Mouse (Mus musculus) mesoderm, embryonic 11.5 days (tissue): ENCODE measurements around the gene Galnt9.

Source experiments
- DNase-seq: peaks from one replicate; pipeline ENCODE4 v3.0.0-alpha.2; 2012; ENCODE audit warnings: low read depth, low spot score

The Galnt9 gene

GRCm38 (mm10) chr5:110543951-110544690 is at the start of gene Galnt9:
TSS of gene Galnt9 (plus strand) at chr5:110544355.
- DNase-seq, result peak; percentile 74

- no peak for DNase-seq
Observed at GRCm38 (mm10) chr5:110494396-110494795, 49.8 kb upstream of the Galnt9 start.

DNA sequence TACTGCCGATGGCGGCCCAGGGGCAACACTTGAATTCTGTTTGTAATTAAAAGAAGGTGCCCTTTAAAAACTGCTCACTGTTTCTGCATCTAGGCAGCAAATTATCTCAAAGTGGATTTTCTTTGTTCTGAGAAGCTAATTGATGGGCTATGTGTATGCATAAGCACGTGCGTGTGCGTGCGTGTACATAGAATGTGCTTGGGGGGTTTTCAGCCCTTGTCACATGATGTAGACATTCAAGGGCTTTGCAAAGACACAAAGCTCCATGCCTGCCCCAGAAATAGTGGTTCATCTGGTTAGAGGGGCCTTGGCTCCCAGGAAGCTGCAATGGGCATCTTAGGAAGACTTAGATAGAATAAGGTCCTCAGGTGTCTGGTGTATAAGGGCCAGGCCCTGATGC is 49.1 kb upstream of the Galnt9 start:
- no peak for DNase-seq

DNA sequence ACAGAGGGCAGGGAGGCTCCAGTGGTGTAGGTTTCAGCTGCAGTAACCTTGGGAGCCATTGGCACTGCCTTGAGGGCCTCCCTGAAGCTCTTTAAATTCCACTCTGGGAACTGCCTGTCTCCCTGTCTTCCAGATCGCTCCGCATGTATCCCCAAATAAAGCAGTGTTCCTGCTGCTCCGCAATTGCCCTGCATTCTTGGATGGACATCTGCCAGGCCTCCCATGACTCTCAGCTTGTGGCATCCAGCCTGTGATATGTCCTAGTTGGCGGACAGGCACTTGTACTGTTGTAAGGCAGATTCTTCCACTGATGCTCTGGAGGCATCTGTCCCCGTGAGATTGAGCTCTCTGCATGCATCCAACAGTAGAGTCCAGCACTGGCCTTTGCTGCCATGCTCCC is 46.6 kb upstream of the Galnt9 start:
- no peak for DNase-seq

DNA sequence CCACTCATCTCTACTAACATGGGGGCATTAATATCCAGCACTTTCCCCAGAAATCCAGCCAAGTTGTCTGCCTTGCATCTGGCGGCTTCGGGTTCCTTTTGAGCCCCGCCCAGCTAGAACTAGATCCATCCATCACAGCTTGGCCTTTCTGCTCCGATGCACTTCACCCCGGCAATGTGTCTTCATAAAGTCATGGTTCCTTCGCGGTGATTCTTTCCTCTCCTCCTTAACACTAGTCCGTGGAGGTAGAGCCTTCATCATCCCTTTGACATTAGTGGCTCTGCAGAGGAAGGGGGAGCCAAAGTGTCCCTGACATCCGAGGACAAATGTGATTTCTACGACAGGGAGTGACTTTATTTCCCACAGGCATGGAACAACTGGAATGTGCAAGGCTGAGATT is 46.1 kb upstream of the Galnt9 start:
- peak; percentile 65 for DNase-seq

GRCm38 (mm10) chr5:110500233-110500632 is 43.9 kb upstream of the Galnt9 start:
- no peak for DNase-seq

GRCm38 (mm10) chr5:110503361-110503760 is 40.8 kb upstream of the Galnt9 start:
- no peak for DNase-seq

DNA sequence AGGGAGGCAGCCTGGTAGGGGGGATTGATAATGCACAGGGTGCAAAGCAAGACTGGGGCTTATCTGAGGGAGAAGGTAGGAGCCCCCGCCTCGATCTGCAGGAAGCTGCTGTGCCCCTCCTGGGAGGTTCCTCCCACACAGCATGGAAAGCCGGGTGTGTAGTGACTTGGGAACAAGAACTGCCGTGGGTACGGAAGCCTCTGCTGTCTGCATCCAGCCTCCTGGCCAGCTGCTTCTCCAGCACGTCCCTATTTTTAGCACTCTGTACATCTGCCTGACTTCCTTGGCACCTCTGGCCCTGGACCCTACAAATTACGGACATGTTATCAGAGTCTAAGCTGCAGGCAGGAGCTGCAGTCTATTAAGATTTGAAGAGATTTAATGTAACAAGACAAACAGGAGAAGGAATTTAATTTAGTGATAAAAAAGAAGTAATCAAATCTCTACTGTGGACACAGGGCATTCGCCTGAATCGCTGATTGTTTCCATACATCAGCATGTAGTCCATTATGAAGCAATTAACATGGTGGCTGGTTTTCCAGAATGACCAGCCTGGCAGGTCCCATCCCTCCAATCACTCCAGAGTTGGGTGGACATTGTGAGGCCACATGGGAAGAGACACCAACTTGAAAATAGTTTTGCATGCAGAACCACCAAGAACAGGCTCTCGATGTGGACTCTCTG is 38.4 kb upstream of the Galnt9 start:
- DNase-seq, result no peak

DNA sequence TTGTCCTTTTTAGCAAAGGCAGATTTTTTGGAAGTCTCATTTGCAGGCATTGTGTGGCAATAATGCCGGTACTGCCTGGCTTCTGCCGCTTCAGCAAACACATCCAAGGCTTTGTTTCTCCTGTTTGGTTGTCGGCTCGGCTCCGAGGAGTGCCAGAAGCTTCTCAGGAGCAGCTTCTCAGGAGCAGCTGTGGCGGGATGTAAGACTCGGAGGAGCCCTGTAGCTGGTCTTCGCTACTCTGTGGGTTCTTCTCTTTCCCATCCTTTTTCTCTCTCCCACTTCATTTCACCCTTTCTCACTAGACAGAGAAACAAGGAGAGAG is 37.9 kb upstream of the Galnt9 start:
- DNase-seq, result no peak

DNA sequence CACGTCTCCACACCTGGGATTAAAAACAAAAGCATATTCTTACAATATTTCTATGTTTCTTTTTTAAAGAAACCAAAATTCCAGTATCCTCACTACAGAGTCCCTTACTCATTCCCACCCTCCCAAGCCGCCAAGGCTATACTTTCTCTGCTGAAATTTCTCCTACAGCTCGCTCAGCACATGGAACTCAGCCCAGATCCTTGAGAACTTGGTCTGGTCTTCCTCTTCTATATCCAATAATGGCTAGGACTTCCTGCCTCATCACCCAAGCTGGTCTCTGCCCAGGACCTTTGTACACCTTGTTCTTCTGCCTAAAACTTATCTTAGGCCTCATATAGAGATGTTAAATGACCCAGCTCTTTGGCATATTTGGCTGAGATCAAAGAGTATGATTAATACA is 37.3 kb upstream of the Galnt9 start:
- no peak for DNase-seq

GRCm38 (mm10) chr5:110507943-110508342 is 36.2 kb upstream of the Galnt9 start:
- DNase-seq, result no peak

- no peak for DNase-seq
Observed at GRCm38 (mm10) chr5:110510357-110510756, 33.8 kb upstream of the Galnt9 start.

- no peak for DNase-seq
Observed at GRCm38 (mm10) chr5:110513791-110514190, 30.4 kb upstream of the Galnt9 start.

GRCm38 (mm10) chr5:110514694-110515093 is 29.5 kb upstream of the Galnt9 start:
- DNase-seq, result no peak

GRCm38 (mm10) chr5:110516390-110516789 is 27.8 kb upstream of the Galnt9 start:
- no peak for DNase-seq

DNA sequence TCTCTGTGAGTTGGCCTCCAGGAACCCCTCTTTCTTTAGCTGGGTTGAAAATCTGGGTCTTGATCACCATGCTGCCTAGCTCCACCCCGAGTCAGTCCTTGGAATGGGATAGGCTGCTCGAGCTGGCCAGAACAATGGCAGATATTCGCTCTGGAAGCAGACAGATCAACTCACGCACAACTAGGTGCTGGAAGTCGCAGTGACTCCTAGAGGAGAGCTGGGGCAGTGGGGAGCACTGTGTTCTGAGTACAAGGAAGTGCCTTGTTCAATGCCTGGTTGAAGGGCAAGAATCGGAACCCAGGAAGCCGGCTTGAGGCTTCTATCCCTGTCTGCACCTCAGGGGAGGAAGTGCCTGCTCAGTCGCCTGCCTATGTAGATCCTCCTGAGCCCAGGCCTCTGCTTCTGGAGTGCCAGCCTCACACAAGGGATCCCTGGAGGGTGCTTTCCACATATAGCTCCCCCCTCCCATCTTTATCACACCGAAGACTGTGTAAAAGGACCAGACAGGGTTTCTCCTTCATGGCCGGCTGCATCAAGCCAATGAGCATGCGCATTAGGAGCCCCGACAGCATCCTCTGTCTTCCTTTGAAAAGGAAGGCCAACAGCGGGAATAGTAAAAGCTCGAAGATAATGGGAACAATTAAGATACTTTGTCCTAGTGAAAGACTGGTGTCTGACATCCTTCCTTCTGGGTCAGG is 25.9 kb upstream of the Galnt9 start:
- no peak for DNase-seq

GRCm38 (mm10) chr5:110520974-110521373 is 23.2 kb upstream of the Galnt9 start:
- DNase-seq, result no peak

GRCm38 (mm10) chr5:110521822-110522221 is 22.3 kb upstream of the Galnt9 start:
- DNase-seq, result no peak

DNA sequence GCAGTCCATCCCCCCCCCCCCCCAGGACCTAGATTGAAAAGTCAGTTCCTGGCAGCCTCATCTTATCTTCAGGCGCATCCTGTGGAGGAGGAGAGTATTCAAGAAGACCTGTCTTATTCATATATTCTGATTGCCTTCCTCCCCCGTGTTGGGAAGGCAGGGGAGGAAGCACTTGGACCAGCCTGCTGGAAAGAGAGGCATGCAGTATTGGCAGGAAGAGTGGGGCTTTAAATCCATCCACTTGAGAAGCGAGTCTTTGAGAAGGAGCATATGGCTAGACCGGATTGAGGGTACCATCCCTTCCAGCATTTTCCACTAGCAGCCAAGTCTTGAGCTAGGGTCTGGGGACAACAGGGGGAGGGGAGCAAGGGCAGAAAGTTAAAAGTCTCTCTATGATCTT is 20.9 kb upstream of the Galnt9 start:
- DNase-seq, result no peak

DNA sequence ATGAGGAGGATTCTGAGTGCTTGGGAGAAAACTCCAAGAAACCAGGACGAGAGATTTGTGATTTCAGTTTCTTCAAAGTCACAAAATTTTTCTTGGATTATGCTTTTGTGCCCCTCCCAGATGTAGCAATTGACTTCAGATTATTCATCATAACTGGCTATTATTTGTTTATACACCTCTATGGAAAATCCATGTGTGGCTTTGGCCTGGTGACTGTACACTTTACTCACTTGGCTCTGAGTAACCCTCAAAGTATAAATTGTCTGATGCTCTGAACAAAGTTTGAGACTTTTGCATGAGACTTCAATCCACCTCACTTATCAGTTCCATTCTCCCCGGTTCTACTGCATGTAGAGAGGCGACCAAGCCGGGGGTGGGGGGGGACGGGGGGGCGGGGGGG is 18.5 kb upstream of the Galnt9 start:
- DNase-seq, result no peak

DNA sequence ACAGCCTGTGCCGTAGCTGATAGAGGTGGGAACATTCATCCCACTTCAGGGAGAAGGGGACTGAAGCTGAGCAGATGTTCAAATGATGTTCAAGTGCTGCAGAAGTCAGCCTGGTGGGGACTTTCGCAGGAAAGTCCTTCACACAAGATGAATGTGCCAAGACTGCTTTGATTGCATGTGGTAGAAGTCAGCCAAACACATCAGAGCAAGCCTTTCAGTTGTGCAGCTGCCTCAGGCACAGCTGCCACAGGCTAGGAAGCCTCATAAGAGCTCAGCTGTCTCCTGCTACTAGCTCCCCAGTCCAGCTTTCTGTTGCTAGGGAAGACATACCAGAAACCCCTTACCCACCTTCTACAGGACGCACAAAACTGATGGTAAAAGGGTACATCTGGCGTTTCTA is 17.6 kb upstream of the Galnt9 start:
- DNase-seq, result no peak

- DNase-seq, result no peak
Observed at GRCm38 (mm10) chr5:110531091-110531490, 13.1 kb upstream of the Galnt9 start.

- no peak for DNase-seq
Observed at GRCm38 (mm10) chr5:110534402-110534801, 9.8 kb upstream of the Galnt9 start.
